Mouse (Mus musculus): ENCODE data around the gene Ilf2. TPM values are rescaled to one million over a fixed set of nuclear protein-coding genes. Genes with fewer than 3 reads are reported as not detected.
A peak's percentile ranks its signal among the peaks of the same experiment; 100 is the strongest.

The Ilf2 gene
- polyA plus RNA-seq, 1 experiment from 2014 or later: 303 TPM

DNA sequence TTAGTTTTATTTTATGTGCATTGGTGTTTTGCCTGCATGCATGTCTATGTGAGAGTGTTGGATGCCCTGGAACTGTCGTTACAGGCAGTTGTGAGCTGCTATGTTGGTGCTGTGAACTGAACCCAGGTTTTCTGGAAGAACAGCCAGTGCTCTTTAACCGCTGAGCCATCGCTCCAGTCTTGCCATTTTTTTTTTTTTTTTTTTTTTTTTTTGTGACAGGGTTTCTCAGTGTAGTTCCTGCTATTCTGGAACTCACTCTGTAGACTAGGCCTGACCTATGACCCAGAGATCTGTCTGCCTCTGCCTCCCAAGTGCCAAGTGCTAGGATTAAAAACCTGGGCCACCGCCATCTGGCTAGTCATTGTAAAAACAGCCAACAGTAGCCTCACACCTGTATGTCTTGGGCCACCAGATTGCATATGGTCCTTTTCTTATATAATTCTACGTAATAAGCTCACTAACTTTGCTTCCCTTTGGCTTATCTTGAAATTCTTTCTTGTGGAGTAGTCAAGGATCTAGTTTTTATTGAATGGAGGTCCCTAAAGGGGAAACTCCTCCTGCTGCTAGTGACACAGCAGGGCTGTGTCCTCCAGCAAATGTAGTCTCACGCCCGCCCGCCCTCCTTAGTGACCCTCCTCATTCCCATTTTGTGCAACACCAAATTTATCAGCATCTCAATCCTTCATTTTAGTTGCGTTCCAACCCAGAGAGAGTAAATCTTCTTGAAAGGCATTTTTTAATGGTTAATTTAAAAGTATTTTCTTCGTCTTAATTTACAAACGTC is 30.3 kb upstream of the Ilf2 start:
- WGBS: 67% methylated on average over 11 of the region's 11 CpGs
- peak overlapping the region; percentile 54 for H3K4me2 ChIP-seq
- H3K4me3 ChIP-seq: no peak overlapping the region
- H3K36me3 ChIP-seq: no peaks in the 10 kb centered on the region
- H3K27me3 ChIP-seq: no peaks in the 10 kb centered on the region
- H3K9ac ChIP-seq: no peak overlapping the region
- ATAC-seq (ENCODE audit: low FRiP score): no peak
- H3K27ac ChIP-seq: peak overlapping the region; percentile 84
- no peaks in the 10 kb centered on the region for H3K9me3 ChIP-seq
- peaks cover 17% of the 10 kb centered on the region for H3K4me1 ChIP-seq (replicated peaks)

GRCm38 (mm10) chr3:90446389-90447122 is 29.4 kb upstream of the Ilf2 start:
- peak overlapping the region; percentile 34 for H3K4me3 ChIP-seq
- under 1% methylated on average over 17 of the region's 17 CpGs for WGBS
- H3K9me3 ChIP-seq: no peaks in the 10 kb centered on the region
- H3K4me1 ChIP-seq (replicated peaks): peaks cover 17% of the 10 kb centered on the region
- H3K4me2 ChIP-seq: peak overlapping the region; percentile 54
- peak overlapping the region; percentile 84 for H3K27ac ChIP-seq
- H3K27me3 ChIP-seq: no peaks in the 10 kb centered on the region
- no peaks in the 10 kb centered on the region for H3K36me3 ChIP-seq
- ATAC-seq (ENCODE audit: low FRiP score): peak; percentile 95
- H3K9ac ChIP-seq: peak overlapping the region; percentile 61

DNA sequence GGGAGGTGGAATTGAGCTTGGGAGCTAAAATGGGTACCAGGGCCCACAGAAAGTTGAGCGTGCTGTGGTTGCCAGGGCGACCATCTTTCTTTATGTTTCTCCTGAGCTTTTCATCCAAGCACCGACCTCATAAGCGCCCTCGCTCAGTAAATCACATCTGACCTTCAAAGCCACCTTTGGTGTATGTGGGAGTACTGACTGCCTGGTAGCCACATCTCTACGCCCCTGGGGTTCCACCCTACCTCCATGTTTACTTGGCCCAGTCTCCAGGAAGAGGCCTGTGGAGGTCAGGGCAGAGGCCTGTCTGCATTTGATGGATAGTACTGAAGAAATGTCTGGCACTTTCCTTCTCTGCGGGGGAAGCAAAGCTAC is 28.8 kb upstream of the Ilf2 start:
- peak; percentile 22; the same call in 1 of the 2 replicates for ATAC-seq (ENCODE audit: low FRiP score)
- Histone ChIP-seq H3K9ac (peak overlapping the region; percentile 61), H3K9me3 (no peaks in the 10 kb centered on the region), H3K4me3 (peak overlapping the region; percentile 34), H3K4me2 (peak overlapping the region; percentile 54), H3K27ac (peak overlapping the region; percentile 84), H3K4me1 (replicated peaks) (peaks cover 17% of the 10 kb centered on the region), H3K27me3 (no peaks in the 10 kb centered on the region), H3K36me3 (no peaks in the 10 kb centered on the region)
- WGBS: 25% methylated on average over 7 of the region's 7 CpGs

DNA sequence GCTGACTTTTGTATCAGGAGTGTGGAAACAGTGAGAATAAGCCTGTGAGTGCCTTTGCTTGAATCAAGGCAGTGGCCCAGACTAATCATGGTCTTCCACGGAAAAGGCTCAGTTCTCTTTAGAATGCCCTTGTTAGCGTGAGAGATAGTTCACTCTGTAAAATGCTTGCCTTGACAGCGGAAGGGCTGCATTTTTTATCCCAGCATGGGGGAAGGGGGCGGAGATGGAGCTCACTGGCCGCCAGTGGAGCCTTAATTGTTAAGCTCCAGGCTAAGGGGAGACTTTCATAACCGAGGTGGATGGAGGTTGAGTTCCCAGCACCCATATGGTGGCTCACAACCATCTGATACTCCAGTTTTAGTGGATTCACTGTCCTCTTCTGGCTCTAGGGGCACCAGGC is 27.3 kb upstream of the Ilf2 start:
- Histone ChIP-seq H3K36me3 (no peaks in the 10 kb centered on the region), H3K4me2 (no peak overlapping the region), H3K4me1 (replicated peaks) (peaks cover 17% of the 10 kb centered on the region), H3K9ac (no peak overlapping the region), H3K27me3 (no peaks in the 10 kb centered on the region), H3K9me3 (no peaks in the 10 kb centered on the region), H3K4me3 (no peak overlapping the region), H3K27ac (no peak overlapping the region)
- no peak for ATAC-seq (ENCODE audit: low FRiP score)
- 13% methylated on average over 6 of the region's 6 CpGs for WGBS

GRCm38 (mm10) chr3:90450874-90451273 is 25.1 kb upstream of the Ilf2 start:
- H3K36me3 ChIP-seq: no peaks in the 10 kb centered on the region
- H3K4me3 ChIP-seq: no peak overlapping the region
- H3K9ac ChIP-seq: no peak overlapping the region
- no peaks in the 10 kb centered on the region for H3K9me3 ChIP-seq
- no peaks in the 10 kb centered on the region for H3K27me3 ChIP-seq
- H3K4me2 ChIP-seq: peak overlapping the region; percentile 9; the same call in 1 of the 2 replicates
- ATAC-seq (ENCODE audit: low FRiP score): no peak
- WGBS: 45% methylated on average over 10 of the region's 12 CpGs
- H3K4me1 ChIP-seq (replicated peaks): peaks cover 13% of the 10 kb centered on the region
- no peak overlapping the region for H3K27ac ChIP-seq

DNA sequence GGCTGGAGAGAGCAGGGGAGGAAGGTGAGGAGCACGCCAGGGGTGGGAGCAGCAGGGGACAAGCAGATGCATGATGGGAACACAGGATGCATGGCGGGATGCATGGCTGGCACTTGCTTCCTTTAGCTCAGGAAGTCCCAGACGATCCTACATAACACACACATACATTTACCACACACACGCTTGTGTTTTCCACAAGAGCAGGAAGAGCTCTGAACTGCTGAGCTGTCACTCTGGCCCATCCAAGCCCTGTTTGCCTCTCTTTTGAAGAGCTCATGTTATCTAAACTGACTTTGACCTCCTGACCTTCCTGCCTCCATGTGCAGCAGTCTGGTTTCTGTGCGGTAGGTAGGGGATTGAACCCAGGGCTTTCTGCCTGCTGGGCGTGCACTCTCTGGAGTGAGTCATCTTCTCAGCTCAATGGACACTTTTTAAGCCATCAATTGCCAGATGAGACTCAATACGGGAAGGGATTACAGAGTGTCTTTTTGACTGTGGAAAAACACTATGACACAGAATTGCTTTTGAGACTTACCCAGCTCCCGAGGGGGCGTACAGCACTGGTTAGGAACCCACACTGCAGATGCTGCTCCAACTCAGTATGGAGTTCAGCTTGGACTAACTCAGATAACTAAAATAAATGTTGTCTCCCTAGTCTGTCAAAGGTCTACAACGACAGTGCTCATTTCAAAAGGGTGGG is 24.4 kb upstream of the Ilf2 start:
- no peak overlapping the region for H3K27ac ChIP-seq
- H3K4me1 ChIP-seq (replicated peaks): peaks cover 8% of the 10 kb centered on the region
- no peak overlapping the region for H3K4me3 ChIP-seq
- 62% methylated on average over 10 of the region's 10 CpGs for WGBS
- no peak overlapping the region for H3K9ac ChIP-seq
- 0 out of 2 replicates have a peak overlapping the region, but pooled peaks have one; percentile 9 for H3K4me2 ChIP-seq
- no peak for ATAC-seq (ENCODE audit: low FRiP score)
- H3K27me3 ChIP-seq: no peaks in the 10 kb centered on the region
- no peaks in the 10 kb centered on the region for H3K36me3 ChIP-seq
- no peaks in the 10 kb centered on the region for H3K9me3 ChIP-seq

DNA sequence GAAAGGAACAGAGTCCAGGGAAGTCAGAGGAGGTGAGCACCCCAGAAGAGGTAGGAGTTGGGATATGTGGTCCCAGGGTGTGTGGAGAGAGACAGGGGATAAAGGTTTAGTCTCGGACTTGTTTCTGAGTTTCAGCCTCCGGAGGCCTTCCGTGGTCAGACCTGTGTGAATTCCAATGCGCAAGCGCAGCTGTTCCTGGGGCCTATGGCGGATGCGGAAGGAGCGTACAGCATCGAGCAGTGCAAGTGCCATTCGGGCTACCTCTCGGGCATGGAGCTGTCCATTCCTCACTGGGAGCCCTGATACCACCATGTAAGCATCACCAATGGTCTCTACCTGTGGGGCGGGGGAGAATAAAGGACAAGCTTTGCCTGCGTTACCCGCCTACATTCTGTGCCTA is 21.0 kb upstream of the Ilf2 start:
- WGBS: 87% methylated on average over 14 of the region's 14 CpGs
- no peak overlapping the region for H3K27ac ChIP-seq
- H3K4me1 ChIP-seq (replicated peaks): no peaks in the 10 kb centered on the region
- no peak overlapping the region for H3K4me2 ChIP-seq
- no peaks in the 10 kb centered on the region for H3K9me3 ChIP-seq
- no peak overlapping the region for H3K4me3 ChIP-seq
- no peaks in the 10 kb centered on the region for H3K36me3 ChIP-seq
- no peak for ATAC-seq (ENCODE audit: low FRiP score)
- H3K27me3 ChIP-seq: peaks cover 12% of the 10 kb centered on the region; the same call in 1 of the 2 replicates
- no peak overlapping the region for H3K9ac ChIP-seq

- Histone ChIP-seq H3K4me2 (no peak overlapping the region), H3K4me3 (no peak overlapping the region), H3K36me3 (no peaks in the 10 kb centered on the region), H3K9ac (no peak overlapping the region), H3K9me3 (no peaks in the 10 kb centered on the region), H3K4me1 (replicated peaks) (no peaks in the 10 kb centered on the region; the same call in 1 of the 2 replicates), H3K27ac (no peak overlapping the region), H3K27me3 (peaks cover 58% of the 10 kb centered on the region)
- ATAC-seq (ENCODE audit: low FRiP score): no peak
- 85% methylated on average over 9 of the region's 9 CpGs for WGBS
Measured at GRCm38 (mm10) chr3:90459727-90460126, 16.2 kb upstream of the Ilf2 start.

DNA sequence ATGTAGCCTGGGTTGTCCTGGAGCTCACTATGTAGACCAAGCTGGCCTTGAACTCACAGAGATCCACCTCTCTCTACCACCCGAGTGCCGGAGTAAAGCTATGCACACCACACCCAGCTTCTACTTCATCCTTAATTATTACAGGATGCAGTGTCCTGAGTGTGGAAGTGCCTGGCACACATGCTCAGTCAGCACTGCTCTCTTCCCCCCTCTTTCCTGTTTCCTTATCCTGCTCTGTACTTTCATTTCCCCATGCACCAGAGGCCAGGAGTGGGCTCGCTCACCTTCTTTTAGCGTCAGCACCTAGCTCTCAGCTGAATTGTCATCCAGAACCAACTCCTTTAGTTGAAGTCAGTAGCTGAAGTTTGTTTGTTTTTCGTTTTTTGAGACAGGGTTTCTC is 15.6 kb upstream of the Ilf2 start:
- H3K4me2 ChIP-seq: no peak overlapping the region
- 74% methylated on average over 5 of the region's 5 CpGs for WGBS
- no peaks in the 10 kb centered on the region for H3K9me3 ChIP-seq
- peaks cover 64% of the 10 kb centered on the region for H3K27me3 ChIP-seq
- no peak overlapping the region for H3K27ac ChIP-seq
- ATAC-seq (ENCODE audit: low FRiP score): no peak
- H3K4me1 ChIP-seq (replicated peaks): peaks cover 6% of the 10 kb centered on the region
- H3K9ac ChIP-seq: no peak overlapping the region
- no peak overlapping the region for H3K4me3 ChIP-seq
- H3K36me3 ChIP-seq: no peaks in the 10 kb centered on the region

GRCm38 (mm10) chr3:90461935-90462334 is 14.0 kb upstream of the Ilf2 start:
- H3K9ac ChIP-seq: no peak overlapping the region
- 93% methylated on average over 3 of the region's 3 CpGs for WGBS
- H3K36me3 ChIP-seq: no peaks in the 10 kb centered on the region
- no peak overlapping the region for H3K27ac ChIP-seq
- H3K4me3 ChIP-seq: no peak overlapping the region
- H3K9me3 ChIP-seq: no peaks in the 10 kb centered on the region
- ATAC-seq (ENCODE audit: low FRiP score): no peak
- peaks cover 73% of the 10 kb centered on the region for H3K27me3 ChIP-seq
- no peak overlapping the region for H3K4me2 ChIP-seq
- peaks cover 16% of the 10 kb centered on the region for H3K4me1 ChIP-seq (replicated peaks)

- no peak overlapping the region for H3K27ac ChIP-seq
- H3K4me3 ChIP-seq: no peak overlapping the region
- no peaks in the 10 kb centered on the region for H3K36me3 ChIP-seq
- ATAC-seq (ENCODE audit: low FRiP score): no peak
- H3K9ac ChIP-seq: no peak overlapping the region
- H3K4me2 ChIP-seq: no peak overlapping the region
- 24% methylated on average over 7 of the region's 7 CpGs for WGBS
- H3K4me1 ChIP-seq (replicated peaks): peaks cover 16% of the 10 kb centered on the region
- peaks cover 72% of the 10 kb centered on the region for H3K27me3 ChIP-seq
- no peaks in the 10 kb centered on the region for H3K9me3 ChIP-seq
Measured at GRCm38 (mm10) chr3:90462579-90462978, 13.3 kb upstream of the Ilf2 start.

DNA sequence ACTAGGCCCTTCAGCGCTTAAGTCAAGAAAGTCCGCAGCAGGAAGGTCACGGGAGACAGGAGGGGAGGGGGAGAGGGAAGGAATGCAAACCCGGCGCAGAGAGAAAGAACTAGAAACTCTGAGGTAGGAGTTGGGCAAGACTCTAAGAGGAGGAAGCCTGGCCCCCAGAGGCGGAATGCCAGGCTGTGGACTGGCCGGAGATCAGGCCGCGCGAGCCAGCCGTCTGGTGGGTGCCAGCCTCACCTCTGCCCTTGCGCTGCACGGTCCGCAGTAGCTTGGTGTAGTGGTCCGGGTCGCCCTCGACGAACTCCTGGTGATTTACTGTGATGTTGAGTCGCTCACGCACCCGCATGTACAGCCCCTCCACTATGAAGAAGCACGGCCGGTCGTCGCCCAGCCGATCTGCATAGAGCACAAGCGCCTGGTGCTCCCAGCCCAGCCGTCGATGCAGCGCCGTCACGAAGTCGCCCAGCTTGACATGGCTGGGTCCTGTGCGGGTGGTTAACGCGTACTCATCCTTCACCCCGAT is 11.3 kb upstream of the Ilf2 start:
- H3K4me1 ChIP-seq (replicated peaks): peaks cover 16% of the 10 kb centered on the region
- H3K4me2 ChIP-seq: peak overlapping the region; percentile 94
- peak; percentile 30 for ATAC-seq (ENCODE audit: low FRiP score)
- peaks cover 79% of the 10 kb centered on the region for H3K27me3 ChIP-seq
- H3K27ac ChIP-seq: no peak overlapping the region
- peak overlapping the region; percentile 57 for H3K4me3 ChIP-seq
- no peaks in the 10 kb centered on the region for H3K9me3 ChIP-seq
- H3K36me3 ChIP-seq: no peaks in the 10 kb centered on the region
- WGBS: 10% methylated on average over 37 of the region's 37 CpGs
- H3K9ac ChIP-seq: peak overlapping the region; percentile 67
